Mouse (Mus musculus) stomach, postnatal 0 days (tissue): Measurements from ENCODE around the gene Lrrc47. TPM values are rescaled to one million over a fixed set of nuclear protein-coding genes. Genes with fewer than 3 reads are reported as not detected.
A peak's percentile ranks its signal among the peaks of the same experiment; 100 is the strongest.

Source experiments
- ATAC-seq: fragments of 200-750 bp; cut with Nextera tagmentation; 2 replicates; pipeline ENCODE4 v1.8.0; 2017; ENCODE audit not compliant: low FRiP score, low TSS enrichment
- DNase-seq: peaks from one replicate; pipeline ENCODE4 v3.0.0-alpha.2; 2016; ENCODE audit warnings: low spot score
- H3K27ac ChIP-seq: fragments of 300-500 bp; sonication (generic); replicated peaks from 2 replicates; pipeline ENCODE4 v1.5.1; 2014; ENCODE audit warnings: mild to moderate bottlenecking, control low read depth
- H3K27me3 ChIP-seq: fragments of 300-500 bp; sonication (generic); 2 replicates; pipeline ENCODE4 v1.6.1; 2014; ENCODE audit warnings: low read length; ENCODE audit not compliant: control insufficient read depth, insufficient read depth
- H3K36me3 ChIP-seq: fragments of 300-500 bp; sonication (generic); 2 replicates; pipeline ENCODE4 v1.6.1; 2014; ENCODE audit warnings: low read length, mixed read lengths; ENCODE audit not compliant: control insufficient read depth, insufficient read depth
- H3K4me1 ChIP-seq: fragments of 300-500 bp; sonication (generic); replicated peaks from 2 replicates; pipeline ENCODE4 v1.6.1; 2014; ENCODE audit warnings: antibody characterized with exemption; ENCODE audit not compliant: control insufficient read depth, insufficient read depth
- H3K4me2 ChIP-seq: fragments of 300-500 bp; sonication (generic); replicated peaks from 2 replicates; pipeline ENCODE4 v1.6.1; 2014; ENCODE audit warnings: low read depth, mild to moderate bottlenecking, control low read depth, moderate library complexity
- H3K4me3 ChIP-seq: fragments of 300-500 bp; sonication (generic); 2 replicates; pipeline ENCODE4 v1.5.1; 2014; ENCODE audit warnings: low read depth, low read length, control low read depth
- H3K9ac ChIP-seq: fragments of 300-500 bp; sonication (generic); 2 replicates; pipeline ENCODE4 v1.6.1; 2014; ENCODE audit warnings: mild to moderate bottlenecking, low read length, control low read depth, mixed read lengths
- H3K9me3 ChIP-seq: fragments of 300-500 bp; sonication (generic); 2 replicates; pipeline ENCODE4 v1.6.1; 2016; ENCODE audit warnings: low read length; ENCODE audit not compliant: control insufficient read depth
- CTCF ChIP-seq: IDR thresholded peaks from 2 replicates; pipeline ENCODE4 v1.5.1; 2016; ENCODE audit warnings: antibody characterized with exemption, low read depth, mild to moderate bottlenecking, moderate library complexity
- EP300 ChIP-seq: optimal IDR thresholded peaks from 2 replicates; pipeline ENCODE3; 2016; ENCODE audit warnings: antibody characterized with exemption
- WGBS: fragments of 180-500 bp; shearing (Covaris S2); extraction: QIAGEN DNeasy Blood & Tissue Kit; methylation state at CpG from one replicate; pipeline ENCODE4 v1.1.7; 2014; 5-methylcytosine and 5-hydroxymethylcytosine counted together
- polyA plus RNA-seq: library from polyadenylated mRNA; unstranded; fragments of >200 nt; fragmentation: Nextera tagmentation; extraction: Ambion mirVana; gene quantifications from 2 replicates; pipeline ENCODE4 v1.2.1, GENCODE M21; 2015

Gene Lrrc47
- polyA plus RNA-seq, 1 experiment from 2014 or later: 10.6 TPM

DNA sequence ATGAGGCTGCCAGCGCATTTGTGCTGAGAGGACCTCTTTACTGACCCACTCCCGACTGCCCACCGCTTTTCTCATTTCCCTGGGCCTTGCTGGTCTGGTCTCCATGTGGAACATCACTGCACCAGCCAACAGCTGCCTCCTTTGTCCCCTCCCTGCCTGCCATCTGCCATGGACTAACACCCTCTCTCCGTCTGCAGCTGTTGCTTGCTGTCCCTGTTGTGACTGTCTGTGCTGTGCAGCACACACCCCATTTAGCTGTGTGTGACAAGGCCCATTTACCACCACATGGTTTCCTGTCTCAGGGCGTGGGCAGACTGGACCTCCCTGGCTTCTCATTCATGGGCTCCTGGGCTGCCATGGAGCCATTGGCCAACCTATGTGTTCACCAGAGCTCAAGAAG, 6.0 kb upstream of the Lrrc47 start:
- H3K27me3 ChIP-seq: no peaks in the 10 kb centered on the region
- no peak for DNase-seq
- no peak overlapping the region for H3K4me2 ChIP-seq
- peaks cover 6% of the 10 kb centered on the region; the same call in 1 of the 2 replicates for H3K36me3 ChIP-seq
- WGBS: 92% methylated on average over 5 of the region's 5 CpGs
- H3K9ac ChIP-seq: no peak overlapping the region
- TF ChIP-seq EP300 (no peak), CTCF (no peak)
- no peaks in the 10 kb centered on the region for H3K9me3 ChIP-seq
- H3K4me1 ChIP-seq: no peaks in the 10 kb centered on the region
- ATAC-seq: no peak
- H3K27ac ChIP-seq: no peak overlapping the region
- H3K4me3 ChIP-seq: no peak overlapping the region

GRCm38 (mm10) chr4:154006264-154006663, 5.3 kb upstream of the Lrrc47 start:
- DNase-seq: no peak
- no peak for ATAC-seq
- TF ChIP-seq EP300 (no peak), CTCF (no peak)
- H3K4me1 ChIP-seq: no peaks in the 10 kb centered on the region
- H3K27ac ChIP-seq: no peak overlapping the region
- no peaks in the 10 kb centered on the region for H3K9me3 ChIP-seq
- H3K4me3 ChIP-seq: no peak overlapping the region
- no peak overlapping the region for H3K9ac ChIP-seq
- WGBS: 88% methylated on average over 6 of the region's 6 CpGs
- no peak overlapping the region for H3K4me2 ChIP-seq
- H3K36me3 ChIP-seq: peaks cover 6% of the 10 kb centered on the region; the same call in 1 of the 2 replicates
- no peaks in the 10 kb centered on the region for H3K27me3 ChIP-seq

DNA sequence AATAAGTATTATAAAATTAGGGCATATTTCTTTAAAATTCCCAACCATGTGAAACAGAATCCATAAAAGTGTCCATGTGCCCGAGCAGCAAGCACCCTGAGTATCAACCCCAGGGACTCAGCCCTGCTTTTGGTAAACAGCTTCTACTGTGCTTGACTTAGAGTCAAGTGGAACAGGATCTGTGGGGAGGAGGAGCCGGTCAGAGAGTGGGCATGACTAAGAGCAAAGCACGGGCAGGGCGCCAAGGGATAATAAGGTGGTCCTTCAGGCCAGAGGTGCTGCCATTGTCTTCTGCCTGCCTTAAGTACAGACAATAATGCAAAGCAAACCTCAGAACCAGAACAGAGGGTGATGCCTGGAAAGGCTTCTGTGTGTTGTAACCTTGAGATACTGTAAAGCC, 3.8 kb upstream of the Lrrc47 start:
- no peak overlapping the region for H3K4me3 ChIP-seq
- WGBS: 63% methylated on average over 4 of the region's 4 CpGs
- DNase-seq: no peak
- H3K9me3 ChIP-seq: no peaks in the 10 kb centered on the region
- H3K9ac ChIP-seq: no peak overlapping the region
- no peaks in the 10 kb centered on the region for H3K27me3 ChIP-seq
- peaks cover 6% of the 10 kb centered on the region; the same call in 1 of the 2 replicates for H3K36me3 ChIP-seq
- no peak for TF ChIP-seq CTCF
- no peak for TF ChIP-seq EP300
- H3K4me1 ChIP-seq: peaks cover 2% of the 10 kb centered on the region; the same call in 1 of the 2 replicates
- ATAC-seq: no peak
- H3K27ac ChIP-seq: no peak overlapping the region
- H3K4me2 ChIP-seq: no peak overlapping the region

DNA sequence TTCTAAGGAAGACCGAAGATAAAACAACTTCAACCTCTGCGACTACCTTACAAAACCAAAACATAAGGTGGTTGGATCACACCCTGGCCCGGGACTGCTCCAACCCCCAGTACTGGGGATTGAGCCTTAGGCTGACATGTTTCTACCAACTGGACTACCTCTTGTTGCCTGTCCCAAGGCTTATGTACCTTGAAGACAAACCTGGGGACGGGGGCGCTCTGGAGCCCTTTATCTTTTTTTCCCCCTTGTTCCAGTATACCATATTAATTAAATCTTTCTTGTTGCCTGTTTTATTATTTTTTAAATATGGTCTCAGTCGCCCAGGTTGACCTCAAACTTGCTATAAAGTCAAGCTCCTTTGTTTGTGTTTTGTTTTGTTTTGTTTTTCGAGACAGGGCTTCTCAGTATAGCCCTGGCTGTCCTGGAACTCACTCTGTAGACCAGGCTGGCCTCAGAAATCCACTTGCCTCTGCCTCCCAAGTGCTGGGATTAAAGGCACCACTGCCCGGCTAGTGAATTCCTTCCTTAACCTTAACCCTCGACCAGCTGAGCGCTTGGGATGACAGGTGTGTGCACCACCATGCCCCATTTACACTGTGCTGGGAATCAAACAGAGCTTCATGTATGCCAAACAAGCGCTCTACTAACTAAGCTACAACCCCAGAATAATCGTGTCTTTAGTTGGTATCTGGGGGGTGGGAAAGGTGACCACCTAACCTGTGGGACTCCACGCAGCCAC, 455 bp upstream of the Lrrc47 start:
- 27% methylated on average over 13 of the region's 13 CpGs for WGBS
- TF ChIP-seq EP300: no peak
- no peak for TF ChIP-seq CTCF
- peaks cover 5% of the 10 kb centered on the region; the same call in 1 of the 2 replicates for H3K4me1 ChIP-seq
- peak overlapping the region; percentile 99 for H3K4me3 ChIP-seq
- H3K36me3 ChIP-seq: peaks cover 9% of the 10 kb centered on the region
- H3K27me3 ChIP-seq: no peaks in the 10 kb centered on the region
- no peak for DNase-seq
- peak overlapping the region; percentile 96 for H3K9ac ChIP-seq
- ATAC-seq: peak; percentile 48; the same call in 1 of the 2 replicates
- H3K27ac ChIP-seq: peak overlapping the region; percentile 76
- no peaks in the 10 kb centered on the region for H3K9me3 ChIP-seq
- peak overlapping the region; percentile 96 for H3K4me2 ChIP-seq

DNA sequence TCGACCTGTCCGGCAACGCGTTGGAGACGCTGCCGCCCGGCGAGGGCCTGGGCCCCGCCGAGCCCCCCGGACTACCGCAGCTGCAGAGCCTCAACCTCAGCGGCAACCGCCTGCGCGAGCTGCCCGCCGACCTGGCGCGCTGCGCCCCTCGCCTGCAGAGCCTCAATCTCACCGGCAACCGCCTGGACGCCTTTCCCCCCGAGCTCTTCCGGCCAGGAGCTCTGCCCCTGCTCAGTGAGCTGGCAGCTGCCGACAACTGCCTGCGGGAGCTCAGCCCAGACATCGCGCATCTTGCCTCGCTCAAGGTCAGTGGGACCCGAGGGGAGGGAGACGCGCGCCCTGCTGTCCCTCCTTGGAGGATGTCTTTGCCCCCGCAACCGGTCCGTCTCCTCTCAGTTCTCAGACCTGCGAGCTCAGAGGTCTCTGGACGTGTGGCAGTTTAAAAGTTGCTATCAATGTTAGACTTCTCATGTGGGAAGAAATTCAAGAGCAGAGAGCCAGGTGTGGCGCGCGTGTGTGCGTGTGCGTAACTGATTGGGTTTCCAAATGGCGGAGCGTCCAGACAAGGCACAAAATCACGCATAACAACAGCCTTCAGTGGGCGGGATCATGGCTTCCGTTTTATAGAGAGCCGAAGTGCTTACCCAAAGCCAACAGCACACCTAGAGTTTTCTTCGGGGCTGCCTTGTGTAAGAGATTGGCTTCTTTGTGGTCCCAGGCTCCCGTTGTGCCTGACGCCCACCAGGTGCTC, 776 bp downstream of the Lrrc47 start:
- Histone ChIP-seq H3K27me3 (no peaks in the 10 kb centered on the region), H3K4me3 (peak overlapping the region; percentile 99), H3K4me1 (peaks cover 5% of the 10 kb centered on the region; the same call in 1 of the 2 replicates), H3K36me3 (peaks cover 10% of the 10 kb centered on the region), H3K9ac (peak overlapping the region; percentile 96), H3K9me3 (no peaks in the 10 kb centered on the region), H3K4me2 (peak overlapping the region; percentile 96), H3K27ac (peak overlapping the region; percentile 76)
- DNase-seq: peak; percentile 42
- ATAC-seq: no peak
- WGBS: under 1% methylated on average over 44 of the region's 55 CpGs
- TF ChIP-seq EP300: no peak
- no peak for TF ChIP-seq CTCF

- 91% methylated on average over 11 of the region's 11 CpGs for WGBS
- Histone ChIP-seq H3K9me3 (no peaks in the 10 kb centered on the region), H3K4me2 (no peak overlapping the region), H3K27me3 (no peaks in the 10 kb centered on the region), H3K27ac (no peak overlapping the region), H3K9ac (no peak overlapping the region), H3K4me3 (no peak overlapping the region), H3K36me3 (peaks cover 32% of the 10 kb centered on the region), H3K4me1 (peaks cover 5% of the 10 kb centered on the region; the same call in 1 of the 2 replicates)
- TF ChIP-seq EP300 (no peak), CTCF (no peak)
- DNase-seq: no peak
- no peak for ATAC-seq
Observed at GRCm38 (mm10) chr4:154015476-154015875, 3.9 kb downstream of the Lrrc47 start.
